Mouse (Mus musculus): ENCODE data around the gene Ralgps2.

DNA sequence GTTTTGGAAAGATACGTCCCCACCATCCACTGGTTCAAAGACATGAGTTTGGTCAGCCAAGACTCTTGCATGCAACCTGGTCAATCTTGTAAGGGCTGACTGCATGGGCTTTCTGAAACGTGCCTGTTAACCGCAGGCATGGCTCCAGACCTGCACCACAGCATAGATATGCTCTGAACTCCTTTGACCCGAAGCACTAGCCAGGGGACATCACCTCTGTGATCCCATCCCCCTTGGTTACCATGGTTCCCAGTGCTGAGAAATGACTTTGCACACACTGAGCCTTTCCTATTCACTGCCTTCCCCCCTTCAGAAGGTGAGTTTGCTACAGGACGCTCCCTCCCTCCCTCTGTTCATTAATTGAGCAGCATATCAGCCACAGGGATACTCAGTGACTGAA, 155.3 kb downstream of the Ralgps2 start:
- TF ChIP-seq POLR2A (IDR thresholded peaks at IDR 0.05; ENCODE audit: insufficient read length, low read depth) = no peak
- no peak for TF ChIP-seq CEBPB (IDR thresholded peaks at IDR 0.05; ENCODE audit: insufficient read depth, poor library complexity, severe bottlenecking)
